Mouse (Mus musculus) spleen, adult 2 months (tissue): ENCODE results near the gene Gm13030.

Experiments used
- CTCF ChIP-seq: fragments of 200-500 bp; IDR thresholded peaks from 2 replicates; pipeline ENCODE4 v1.5.1; 2011; ENCODE audit warnings: mild to moderate bottlenecking, inconsistent platforms; ENCODE audit not compliant: insufficient read depth, insufficient read length, insufficient replicate concordance; ENCODE audit errors: extremely low read depth
- POLR2A ChIP-seq: fragments of 200-500 bp; IDR thresholded peaks from 2 replicates; pipeline ENCODE4 v1.6.1; 2011; ENCODE audit warnings: low read depth, low read length, inconsistent platforms

- TF ChIP-seq POLR2A, result no peak
- TF ChIP-seq CTCF, result no peak
Observed at GRCm38 (mm10) chr4:138865092-138865491, 8.7 kb downstream of the Gm13030 start.
